Comparison of ENCODE assay signal across 12 mouse cellular contexts in genomic region chr3:53559056-53559455, GRCm38 (mm10).
A peak's percentile ranks its signal among the peaks of the same experiment; 100 is the strongest.
DNase-seq lines count a peak whose midpoint lies in the region; ATAC-seq lines count a peak whose summit lies in the region.
"Had no signal": no experiment of that assay in that cellular context is flagged by ENCODE, and none has a peak within 500 bp of the region (broad histone marks: within the 10 kb centered on the region; RNA-seq: fewer than 3 reads in every experiment).

No protein-coding gene starts in this region.

- no peak overlapping the region for H3K9ac ChIP-seq in kidney, embryonic 16.5 days (replicated peaks; ENCODE audit: low read length)
- H3K9ac ChIP-seq: hindbrain, embryonic 12.5 days; liver, embryonic 12.5 days; midbrain, embryonic 15.5 days had no signal

- WGBS in kidney, embryonic 16.5 days = 19% methylated on average over 6 of the region's 6 CpGs
- 71% methylated on average over 6 of the region's 6 CpGs for WGBS in embryonic facial prominence, embryonic 10.5 days

- H3K27me3 ChIP-seq in kidney, embryonic 16.5 days (ENCODE audit: insufficient read depth, low read length) = no peaks in the 10 kb centered on the region
- H3K27me3 ChIP-seq in embryonic facial prominence, embryonic 10.5 days (replicated peaks; ENCODE audit: low read depth, poor library complexity, severe bottlenecking) = no peaks in the 10 kb centered on the region
- H3K27me3 ChIP-seq: hindbrain, embryonic 12.5 days; liver, embryonic 12.5 days; midbrain, embryonic 15.5 days had no signal

- DNase-seq in embryo, embryonic 10.5 days (ENCODE audit: low spot score) = peak; percentile 24
- DNase-seq in embryo, embryonic 11 days = no peak
- no peak for DNase-seq in kidney, adult 8-10 months
- DNase-seq in embryonic facial prominence, embryonic 10.5 days (ENCODE audit: low spot score) = peak; percentile 12
- DNase-seq in lung, postnatal 36 days = peak; percentile 19
- DNase-seq in adrenal gland, postnatal 36 days = no peak
- no peak for DNase-seq in adipocyte (ENCODE audit: low spot score)
- DNase-seq: cerebellum, postnatal 14 days had no signal

- no peaks in the 10 kb centered on the region for H3K36me3 ChIP-seq in kidney, embryonic 16.5 days (ENCODE audit: insufficient read depth, low read length)
- no peaks in the 10 kb centered on the region for H3K36me3 ChIP-seq in embryonic facial prominence, embryonic 10.5 days (replicated peaks)
- H3K36me3 ChIP-seq: hindbrain, embryonic 12.5 days; liver, embryonic 12.5 days; midbrain, embryonic 15.5 days had no signal

- no peaks in the 10 kb centered on the region for H3K9me3 ChIP-seq in kidney, embryonic 16.5 days (ENCODE audit: low read length)
- H3K9me3 ChIP-seq in embryonic facial prominence, embryonic 10.5 days = no peaks in the 10 kb centered on the region
- H3K9me3 ChIP-seq: hindbrain, embryonic 12.5 days; liver, embryonic 12.5 days; midbrain, embryonic 15.5 days had no signal

- no peak for ATAC-seq in kidney, embryonic 16.5 days (ENCODE audit: low FRiP score, low TSS enrichment)
- ATAC-seq: liver, embryonic 12.5 days; midbrain, embryonic 15.5 days had no signal

- H3K4me1 ChIP-seq in kidney, embryonic 16.5 days (ENCODE audit: insufficient read depth, low read length) = peaks cover 52% of the 10 kb centered on the region
- H3K4me1 ChIP-seq in embryonic facial prominence, embryonic 10.5 days = peaks cover 42% of the 10 kb centered on the region

- H3K4me2 ChIP-seq in kidney, embryonic 16.5 days (replicated peaks; ENCODE audit: low read depth, low read length) = no peak overlapping the region
- H3K4me2 ChIP-seq: hindbrain, embryonic 12.5 days; liver, embryonic 12.5 days; midbrain, embryonic 15.5 days had no signal

- peak overlapping the region; percentile 29; the same call in 1 of the 2 replicates for H3K27ac ChIP-seq in kidney, embryonic 16.5 days (ENCODE audit: low read length)
- no peak overlapping the region for H3K27ac ChIP-seq in embryonic facial prominence, embryonic 10.5 days (replicated peaks)
- H3K27ac ChIP-seq: hindbrain, embryonic 12.5 days; liver, embryonic 12.5 days; midbrain, embryonic 15.5 days had no signal

- H3K4me3 ChIP-seq in kidney, embryonic 16.5 days (ENCODE audit: low read length) = no peak overlapping the region
- H3K4me3 ChIP-seq in embryonic facial prominence, embryonic 10.5 days = no peak overlapping the region
- H3K4me3 ChIP-seq: hindbrain, embryonic 12.5 days; liver, embryonic 12.5 days; midbrain, embryonic 15.5 days had no signal

Comparison
In these comparisons a context has a peak if more than half of its experiments do, and no peak if none do; other contexts are left out.
1. DNase-seq: peak in embryo, embryonic 10.5 days (single experiment), embryonic facial prominence, embryonic 10.5 days (single experiment) and lung, postnatal 36 days (single experiment); none in embryo, embryonic 11 days (single experiment), kidney, adult 8-10 months (0 of 2), adrenal gland, postnatal 36 days (0 of 2) and adipocyte (single experiment).